Mouse (Mus musculus) forebrain, embryonic 14.5 days (tissue): ENCODE measurements around the gene Akap11. TPM values are rescaled to one million over a fixed set of nuclear protein-coding genes. Genes with fewer than 3 reads are reported as not detected.

Source experiments
- ATAC-seq: fragments of 200-750 bp; cut with Nextera tagmentation; 2 replicates; pipeline ENCODE4 v1.8.0; 2017; ENCODE audit warnings: mild to moderate bottlenecking, moderate library complexity
- DNase-seq: peaks from one replicate; pipeline ENCODE4 v3.0.0-alpha.2; 2015; ENCODE audit warnings: low spot score
- H3K27ac ChIP-seq: fragments of 300-500 bp; sonication (generic); 2 replicates; pipeline ENCODE4 v1.5.1; 2014; ENCODE audit warnings: low read depth, mild to moderate bottlenecking, control low read depth, low read length, moderate library complexity
- H3K27me3 ChIP-seq: fragments of 300-500 bp; sonication (generic); replicated peaks from 2 replicates; pipeline ENCODE4 v1.6.1; 2014; ENCODE audit warnings: low read length, control low read depth, mixed read lengths; ENCODE audit not compliant: control insufficient read depth, insufficient read depth
- H3K36me3 ChIP-seq: fragments of 300-500 bp; sonication (generic); 2 replicates; pipeline ENCODE4 v1.6.1; 2014; ENCODE audit warnings: low read length, control low read depth; ENCODE audit not compliant: control insufficient read depth, insufficient read depth
- H3K4me1 ChIP-seq: fragments of 300-500 bp; sonication (generic); 2 replicates; pipeline ENCODE4 v1.6.1; 2014; ENCODE audit warnings: antibody characterized with exemption, low read length, control low read depth; ENCODE audit not compliant: control insufficient read depth, insufficient read depth
- H3K4me2 ChIP-seq: fragments of 300-500 bp; sonication (generic); 2 replicates; pipeline ENCODE4 v1.6.1; 2014; ENCODE audit warnings: mild to moderate bottlenecking, control low read depth, low read length
- H3K4me3 ChIP-seq: fragments of 300-500 bp; sonication (generic); 2 replicates; pipeline ENCODE4 v1.5.1; 2014; ENCODE audit warnings: low read depth, low read length, control low read depth
- H3K9ac ChIP-seq: fragments of 300-500 bp; sonication (generic); 2 replicates; pipeline ENCODE4 v1.6.1; 2014; ENCODE audit warnings: mild to moderate bottlenecking, low read length, control low read depth, moderate library complexity
- H3K9me3 ChIP-seq: fragments of 300-500 bp; sonication (generic); replicated peaks from 2 replicates; pipeline ENCODE4 v1.6.1; 2016; ENCODE audit warnings: low read length, control low read depth, mixed read lengths; ENCODE audit not compliant: control insufficient read depth
- whole genome bisulfite sequencing: fragments of 180-500 bp; shearing (Covaris S2); extraction: QIAGEN DNeasy Blood & Tissue Kit; methylation state at CpG from one replicate; pipeline ENCODE4 v1.1.7; 2014; 5-methylcytosine and 5-hydroxymethylcytosine counted together
- polyA plus RNA-seq: library from polyadenylated mRNA; unstranded; fragments of >200 nt; fragmentation: Nextera tagmentation; extraction: Ambion mirVana; gene quantifications from 2 replicates; pipeline ENCODE4 v1.2.1, GENCODE M21; 2014

Akap11 gene
- polyA plus RNA-seq, 1 experiment from 2014 or later: 27.5 TPM

DNA sequence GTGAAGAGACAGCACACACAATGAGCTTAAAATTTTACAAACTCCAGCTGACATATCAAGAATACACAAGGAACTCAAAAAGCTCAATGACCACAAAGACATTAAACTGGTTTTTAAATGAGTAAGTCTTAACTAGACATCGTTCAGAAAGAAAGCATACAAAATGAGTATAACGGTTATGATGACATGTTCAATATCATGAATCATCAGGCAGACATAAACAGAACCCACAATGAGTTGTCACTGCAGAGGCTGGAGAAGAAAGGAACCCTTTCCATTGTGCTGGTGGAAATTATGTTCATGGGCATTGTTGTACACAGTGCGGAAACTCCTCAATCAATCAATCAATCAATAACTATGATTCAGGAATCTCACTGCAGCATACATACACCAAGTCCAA lies 62.5 kb downstream of the Akap11 start:
- Histone ChIP-seq H3K27ac (no peak overlapping the region), H3K36me3 (no peaks in the 10 kb centered on the region), H3K4me3 (no peak overlapping the region), H3K9ac (no peak overlapping the region), H3K9me3 (no peaks in the 10 kb centered on the region), H3K4me1 (no peaks in the 10 kb centered on the region), H3K4me2 (no peak overlapping the region), H3K27me3 (no peaks in the 10 kb centered on the region)
- ATAC-seq (no peak), DNase-seq (no peak)
- 95% methylated on average over 3 of the region's 3 CpGs for WGBS

DNA sequence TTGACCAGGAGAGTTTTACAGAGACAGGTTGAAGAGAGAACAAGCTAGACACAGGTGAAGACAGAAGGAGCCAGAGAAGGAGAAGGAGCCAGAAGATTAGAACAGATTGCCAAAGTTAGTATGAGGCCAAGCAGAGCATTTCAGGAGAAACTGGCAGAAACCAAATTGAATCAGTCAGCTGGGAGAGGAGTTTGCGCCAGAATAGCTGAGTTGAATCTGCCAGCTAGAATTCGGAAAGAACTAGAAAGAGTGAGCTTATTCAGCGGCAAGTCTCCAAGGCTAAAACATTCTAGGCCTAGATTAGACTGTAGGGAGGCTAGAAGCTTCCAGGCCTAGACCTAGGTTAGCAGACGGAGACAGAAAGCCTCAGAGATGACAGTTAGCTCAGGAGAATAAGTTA lies 65.9 kb downstream of the Akap11 start:
- DNase-seq (peak; percentile 16), ATAC-seq (no peak)
- no peak overlapping the region for H3K4me3 ChIP-seq
- no peaks in the 10 kb centered on the region for H3K27me3 ChIP-seq
- 94% methylated on average over 4 of the region's 4 CpGs for WGBS
- no peaks in the 10 kb centered on the region for H3K9me3 ChIP-seq
- H3K9ac ChIP-seq: no peak overlapping the region
- H3K4me2 ChIP-seq: no peak overlapping the region
- no peaks in the 10 kb centered on the region for H3K36me3 ChIP-seq
- H3K27ac ChIP-seq: no peak overlapping the region
- H3K4me1 ChIP-seq: no peaks in the 10 kb centered on the region

DNA sequence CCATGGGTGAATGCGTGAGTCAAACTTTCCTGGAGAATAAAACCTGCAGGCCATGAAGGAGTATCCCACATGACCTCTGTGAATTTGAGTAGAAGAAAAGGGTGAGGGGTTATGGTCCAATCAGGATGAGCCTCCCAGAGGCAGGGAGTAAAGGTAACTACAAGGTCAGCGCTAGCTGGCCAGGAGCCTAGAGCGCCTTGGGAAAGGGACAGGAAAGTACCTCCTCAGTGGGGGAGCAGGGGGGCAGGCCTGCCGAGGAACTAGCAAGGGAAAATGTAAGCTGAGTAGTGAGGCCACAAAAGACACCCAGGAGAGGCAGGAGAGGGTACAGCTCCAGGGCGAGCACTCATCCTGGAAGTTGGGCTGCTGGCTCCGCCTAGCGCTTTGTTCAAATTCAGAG lies 67.6 kb downstream of the Akap11 start:
- H3K9me3 ChIP-seq: no peaks in the 10 kb centered on the region
- no peaks in the 10 kb centered on the region for H3K36me3 ChIP-seq
- H3K4me2 ChIP-seq: no peak overlapping the region
- H3K4me1 ChIP-seq: no peaks in the 10 kb centered on the region
- H3K27me3 ChIP-seq: no peaks in the 10 kb centered on the region
- no peak overlapping the region for H3K9ac ChIP-seq
- ATAC-seq: no peak
- H3K4me3 ChIP-seq: no peak overlapping the region
- no peak overlapping the region for H3K27ac ChIP-seq
- no peak for DNase-seq
- 76% methylated on average over 7 of the region's 7 CpGs for WGBS

DNA sequence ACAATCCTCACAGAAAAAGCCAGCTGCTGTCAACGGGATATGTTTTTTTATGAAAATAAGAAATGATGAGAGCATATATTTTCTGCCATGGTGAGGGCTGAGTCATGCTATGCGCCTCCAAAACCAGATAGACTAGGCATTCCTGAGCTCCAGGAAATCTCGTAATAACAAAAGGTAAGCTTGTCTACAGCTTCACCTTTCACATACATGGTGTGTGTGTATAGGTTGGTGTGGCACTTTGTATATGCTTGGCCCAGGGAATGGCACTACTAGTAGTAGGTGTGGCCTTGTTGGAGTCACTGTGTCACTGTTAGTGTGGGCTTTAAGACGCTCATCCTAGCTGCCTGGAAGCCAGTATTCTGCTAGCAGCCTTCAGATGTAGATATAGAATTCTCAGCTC lies 68.6 kb downstream of the Akap11 start:
- Histone ChIP-seq H3K9ac (no peak overlapping the region), H3K4me1 (no peaks in the 10 kb centered on the region), H3K36me3 (no peaks in the 10 kb centered on the region), H3K4me3 (no peak overlapping the region), H3K27me3 (no peaks in the 10 kb centered on the region), H3K4me2 (no peak overlapping the region), H3K9me3 (no peaks in the 10 kb centered on the region), H3K27ac (no peak overlapping the region)
- ATAC-seq (no peak), DNase-seq (no peak)
- WGBS: 94% methylated on average over 4 of the region's 4 CpGs

DNA sequence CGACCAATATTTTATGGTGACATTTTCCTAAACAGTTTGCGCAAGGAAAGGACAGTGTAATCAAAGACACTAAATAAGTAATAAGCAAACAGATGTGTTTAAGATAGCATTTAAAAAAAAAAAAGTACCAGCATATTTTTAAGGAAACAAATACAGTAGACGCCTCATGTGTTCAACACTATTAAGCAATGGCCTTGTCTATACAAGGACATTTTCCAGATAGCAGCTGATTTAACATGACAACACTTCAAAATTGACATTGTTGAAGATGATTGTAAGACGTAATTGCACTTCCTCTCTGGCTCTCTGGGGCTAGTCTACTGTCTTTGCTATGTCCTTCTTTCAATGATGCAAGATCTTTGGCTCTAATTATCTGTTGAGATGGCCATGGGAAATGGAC lies 72.3 kb downstream of the Akap11 start:
- no peaks in the 10 kb centered on the region for H3K36me3 ChIP-seq
- H3K9me3 ChIP-seq: no peaks in the 10 kb centered on the region
- no peak overlapping the region for H3K4me3 ChIP-seq
- no peak overlapping the region for H3K4me2 ChIP-seq
- no peaks in the 10 kb centered on the region for H3K27me3 ChIP-seq
- DNase-seq: no peak
- no peak overlapping the region for H3K9ac ChIP-seq
- no peaks in the 10 kb centered on the region for H3K4me1 ChIP-seq
- WGBS: 92% methylated on average over 4 of the region's 4 CpGs
- no peak overlapping the region for H3K27ac ChIP-seq
- ATAC-seq: no peak

DNA sequence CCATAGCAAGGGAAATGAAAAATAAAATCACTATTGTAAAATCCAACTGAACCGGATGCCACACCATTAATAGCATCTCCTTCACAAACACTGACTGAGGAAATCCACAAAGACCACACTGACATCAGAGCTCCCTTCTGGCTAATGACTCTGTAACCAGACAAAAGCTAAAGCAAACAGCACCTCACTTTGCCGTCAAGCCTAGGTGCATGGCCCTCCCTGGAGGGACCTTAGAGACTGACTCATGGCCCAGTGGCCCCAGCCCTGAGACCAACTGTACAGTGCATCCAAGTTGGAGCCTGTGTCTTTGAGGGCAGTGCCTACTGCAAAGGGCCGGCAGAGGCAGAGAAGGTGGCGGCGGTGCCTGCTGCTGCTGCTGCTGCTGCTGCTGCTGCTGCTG lies 77.5 kb downstream of the Akap11 start:
- Histone ChIP-seq H3K9me3 (no peaks in the 10 kb centered on the region), H3K27me3 (no peaks in the 10 kb centered on the region), H3K4me3 (no peak overlapping the region), H3K9ac (no peak overlapping the region), H3K36me3 (no peaks in the 10 kb centered on the region), H3K27ac (no peak overlapping the region), H3K4me1 (no peaks in the 10 kb centered on the region), H3K4me2 (no peak overlapping the region)
- ATAC-seq: no peak
- no peak for DNase-seq
- WGBS: 58% methylated on average over 5 of the region's 5 CpGs

DNA sequence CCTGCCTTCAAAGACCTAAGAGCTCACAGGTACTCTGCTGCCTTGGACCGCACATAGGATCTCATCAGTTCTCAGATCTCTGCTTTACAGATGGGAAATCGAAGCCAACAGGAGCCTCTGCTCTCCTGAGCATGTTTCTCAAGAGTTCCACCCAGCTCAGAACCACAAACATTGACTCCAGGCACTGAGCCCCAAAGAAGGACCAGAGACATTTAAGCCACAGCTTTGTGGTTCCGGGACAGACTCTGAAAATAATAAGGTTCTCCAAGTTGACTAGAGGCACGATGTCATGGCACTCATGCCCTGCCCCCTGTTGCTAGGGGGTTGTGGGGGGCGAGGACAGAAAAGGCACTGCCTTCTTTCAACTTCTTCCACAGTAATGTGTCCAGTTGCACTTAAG lies 77.9 kb downstream of the Akap11 start:
- 75% methylated on average over 5 of the region's 5 CpGs for WGBS
- Histone ChIP-seq H3K27ac (no peak overlapping the region), H3K9ac (no peak overlapping the region), H3K36me3 (no peaks in the 10 kb centered on the region), H3K4me2 (no peak overlapping the region), H3K9me3 (no peaks in the 10 kb centered on the region), H3K4me3 (no peak overlapping the region), H3K4me1 (no peaks in the 10 kb centered on the region), H3K27me3 (no peaks in the 10 kb centered on the region)
- no peak for DNase-seq
- ATAC-seq: no peak

DNA sequence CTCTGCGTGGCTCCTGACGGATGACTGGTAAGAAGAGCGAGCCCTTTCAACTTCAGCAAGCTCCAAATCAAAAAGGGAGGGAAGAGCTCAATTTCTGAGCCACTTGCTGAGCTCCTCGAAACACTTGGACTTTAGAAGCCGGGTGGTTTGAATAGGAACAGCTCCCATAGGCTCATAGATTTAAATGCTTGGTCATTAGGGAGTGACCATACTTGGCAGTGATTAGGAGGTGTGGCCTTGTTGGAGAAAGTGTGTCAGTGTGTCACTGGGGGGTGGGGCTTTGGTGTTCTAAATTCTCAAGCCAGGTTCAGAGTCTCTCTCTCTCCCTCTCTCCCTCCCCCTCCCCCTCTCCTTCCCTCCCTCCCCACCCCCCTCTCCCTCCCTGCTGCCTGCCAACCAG lies 81.6 kb downstream of the Akap11 start:
- no peaks in the 10 kb centered on the region for H3K9me3 ChIP-seq
- H3K9ac ChIP-seq: no peak overlapping the region
- H3K4me3 ChIP-seq: no peak overlapping the region
- H3K36me3 ChIP-seq: no peaks in the 10 kb centered on the region
- no peak overlapping the region for H3K27ac ChIP-seq
- ATAC-seq: no peak
- WGBS: 71% methylated on average over 5 of the region's 5 CpGs
- no peak overlapping the region for H3K4me2 ChIP-seq
- no peaks in the 10 kb centered on the region for H3K27me3 ChIP-seq
- DNase-seq: no peak
- no peaks in the 10 kb centered on the region for H3K4me1 ChIP-seq

DNA sequence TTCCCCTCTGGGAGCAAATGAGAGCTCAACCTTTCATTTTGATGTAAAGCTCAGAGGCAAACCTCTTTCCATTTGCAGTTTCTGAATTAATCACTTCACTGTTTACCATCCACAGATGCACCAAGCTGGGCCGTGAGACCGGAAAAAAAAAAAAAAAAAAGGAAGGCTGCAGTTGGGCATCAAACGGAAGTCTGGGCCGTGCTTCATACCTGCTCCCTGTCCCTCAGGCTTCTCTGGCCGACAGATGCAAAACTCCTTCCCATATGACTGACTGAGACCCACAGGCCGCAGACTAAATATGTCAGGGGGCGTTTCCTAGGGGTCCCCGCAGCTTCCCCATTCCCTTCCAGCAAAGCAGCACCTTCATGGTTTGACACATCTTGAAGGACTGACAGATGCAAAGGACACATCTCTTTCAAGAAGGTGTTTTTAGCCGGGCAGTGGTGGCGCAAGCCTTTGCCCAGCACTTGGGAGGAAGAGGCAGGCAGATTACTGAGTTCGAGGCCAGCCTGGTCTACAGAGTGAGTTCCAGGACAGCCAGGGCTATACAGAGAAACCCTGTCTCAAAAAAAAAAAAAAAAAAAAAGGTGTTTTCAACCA lies 87.7 kb downstream of the Akap11 start:
- 87% methylated on average over 11 of the region's 11 CpGs for WGBS
- Histone ChIP-seq H3K9ac (no peak overlapping the region), H3K36me3 (no peaks in the 10 kb centered on the region), H3K27ac (no peak overlapping the region), H3K4me1 (no peaks in the 10 kb centered on the region), H3K4me2 (no peak overlapping the region), H3K4me3 (no peak overlapping the region), H3K9me3 (no peaks in the 10 kb centered on the region), H3K27me3 (no peaks in the 10 kb centered on the region)
- no peak for ATAC-seq
- DNase-seq: no peak
